Mouse (Mus musculus): ENCODE measurements at regions not wholly inside any gene's neighbourhood (a gene's known extent, or its start where the extent isn't known, plus 50 kb on each side); places are given as distances from the start of the nearest gene placed in this dataset.
A peak's percentile ranks its signal among the peaks of the same experiment; 100 is the strongest.

- DNase-seq (ENCODE audit: low spot score) = no peak
Measured at GRCm38 (mm10) chr8:30946154-30947065, 2482.1 kb upstream of the 5930422O12Rik start.

DNA sequence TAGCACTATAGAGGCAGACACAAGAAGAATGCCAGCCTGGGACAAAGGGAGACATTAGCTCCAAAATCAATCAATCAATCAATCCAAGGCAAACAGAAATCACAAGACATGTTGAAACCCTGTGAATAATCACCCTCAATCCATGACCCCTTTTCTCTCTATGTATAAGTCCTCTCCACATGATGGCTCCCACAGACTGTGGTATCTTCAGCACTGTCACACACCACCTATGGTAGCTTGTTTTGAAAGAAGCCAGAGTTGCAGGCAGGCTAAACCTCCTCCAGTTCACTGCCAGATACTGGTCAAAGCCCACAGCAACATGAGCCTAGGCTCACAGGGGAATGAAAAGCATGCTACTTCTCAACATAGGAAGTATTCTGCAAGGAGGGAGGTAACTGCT, 2475.7 kb upstream of the 5930422O12Rik start:
- no peak for DNase-seq (ENCODE audit: low spot score)

DNA sequence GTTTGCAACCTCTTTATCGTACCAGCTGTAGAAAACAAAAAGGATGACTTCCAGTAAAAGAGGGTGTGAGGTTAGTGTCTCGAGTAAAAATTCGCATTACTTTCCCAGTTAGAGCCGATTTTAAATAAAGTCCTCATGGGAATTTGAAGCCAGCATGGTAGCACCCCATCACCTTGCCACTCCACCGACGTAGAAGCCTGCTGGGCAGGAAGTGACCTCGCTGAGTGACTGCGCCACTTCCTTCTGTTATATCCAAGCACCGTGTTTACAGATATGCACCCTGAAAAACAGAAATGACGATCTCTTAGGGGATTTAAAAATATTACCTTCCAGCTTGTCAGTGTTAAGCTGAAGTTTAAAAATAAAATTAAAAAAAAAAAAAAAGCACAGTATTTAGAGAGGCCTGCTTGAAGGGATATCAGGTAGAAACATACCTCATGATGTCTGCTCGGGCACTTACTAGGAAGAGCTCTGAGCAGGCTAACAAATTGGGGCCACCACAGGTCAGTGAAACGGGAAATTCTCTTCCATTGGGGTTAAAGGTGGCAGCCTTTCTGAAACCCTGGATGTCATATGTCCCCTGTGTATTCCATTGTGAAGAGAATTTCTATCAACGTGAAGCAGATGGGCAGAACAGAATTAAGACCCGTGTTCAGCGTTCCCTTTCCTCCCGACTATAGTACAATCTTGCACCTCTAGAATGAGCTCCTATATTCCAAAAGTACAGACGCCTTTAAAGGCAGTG, 2468.9 kb upstream of the 5930422O12Rik start:
- DNase-seq (ENCODE audit: low spot score) = no peak

DNA sequence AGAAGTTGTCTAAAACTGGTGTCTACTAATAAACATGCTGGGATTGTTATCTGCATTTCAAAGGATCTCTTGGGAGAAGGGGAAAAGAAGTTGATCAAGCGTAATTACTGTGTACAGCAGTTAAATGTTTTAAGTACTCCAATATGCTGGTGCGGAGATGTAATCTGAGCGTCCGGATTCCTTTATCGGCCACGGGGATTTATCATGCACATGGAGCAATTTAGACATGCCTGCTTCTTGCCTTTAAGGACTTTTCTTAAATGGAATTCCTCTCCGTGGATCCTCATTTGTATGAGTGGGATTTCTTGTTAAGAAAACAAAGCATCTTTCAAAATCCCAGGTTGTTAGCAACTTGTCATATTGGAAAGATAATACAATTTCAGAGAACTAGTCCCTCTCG, 2468.0 kb upstream of the 5930422O12Rik start:
- no peak for DNase-seq (ENCODE audit: low spot score)

- no peak for DNase-seq (ENCODE audit: low spot score)
Measured at GRCm38 (mm10) chr8:30962207-30962606, 2466.3 kb upstream of the 5930422O12Rik start.

- no peak for DNase-seq (ENCODE audit: low spot score)
Measured at GRCm38 (mm10) chr8:30982814-30983213, 2445.7 kb upstream of the 5930422O12Rik start.

DNA sequence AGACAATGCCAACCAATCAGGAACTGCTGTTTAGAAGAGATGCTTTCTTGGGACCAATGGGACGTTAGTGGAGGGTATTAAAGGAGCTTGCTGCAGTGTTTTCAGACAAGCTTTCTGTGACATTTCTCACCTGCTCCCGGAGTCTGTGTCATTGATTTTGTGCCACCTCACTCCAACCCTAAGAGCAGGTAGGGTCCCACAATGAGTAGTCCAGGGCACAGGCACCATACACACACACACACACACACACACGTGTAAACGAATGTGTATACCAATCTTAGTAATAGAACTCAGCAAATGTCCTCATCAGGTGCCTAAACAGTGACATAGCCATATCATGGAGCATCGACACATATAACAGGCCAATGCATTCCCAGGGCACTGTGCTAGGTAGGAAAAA, 2440.5 kb upstream of the 5930422O12Rik start:
- no peak for DNase-seq (ENCODE audit: low spot score)

DNA sequence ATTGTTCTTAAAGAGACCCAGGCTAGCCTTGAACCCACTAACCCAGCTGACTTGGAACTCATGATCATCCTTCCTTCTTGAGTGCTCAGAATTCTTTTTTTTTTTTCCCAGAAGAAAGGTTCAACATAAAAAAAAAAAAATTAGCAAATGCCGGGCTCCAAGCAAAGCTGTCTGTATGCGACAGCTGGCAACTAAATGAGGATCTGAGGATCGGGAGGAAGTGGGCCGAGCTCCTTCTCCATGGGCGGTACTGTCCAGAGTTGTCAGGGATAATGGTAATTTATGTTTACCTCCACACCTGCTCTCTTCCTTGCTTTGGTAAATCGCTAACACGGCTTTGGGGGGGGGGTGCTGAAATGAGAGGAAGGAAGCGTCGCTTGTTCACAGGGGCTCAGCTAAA, 2429.9 kb upstream of the 5930422O12Rik start:
- DNase-seq (ENCODE audit: low spot score) = no peak

DNA sequence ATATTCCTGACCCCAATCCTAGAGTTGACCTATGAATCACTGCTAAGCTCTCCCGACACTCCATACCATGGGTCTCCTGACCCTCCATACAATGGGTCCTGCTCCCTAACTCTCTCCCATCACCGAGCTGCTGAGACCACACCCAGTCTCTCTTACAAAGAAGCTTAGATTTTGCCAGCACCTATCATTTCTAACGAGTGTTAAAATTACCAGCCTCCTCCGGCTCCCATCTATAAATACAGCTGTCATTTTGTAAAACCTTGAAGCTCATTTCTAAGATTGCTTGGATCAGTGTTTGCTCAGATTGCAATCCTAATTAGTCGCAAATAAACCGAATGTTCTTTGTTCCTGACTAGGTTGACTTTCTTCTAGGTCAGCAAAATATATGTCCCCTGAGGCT, 2428.4 kb upstream of the 5930422O12Rik start:
- no peak for DNase-seq (ENCODE audit: low spot score)

GRCm38 (mm10) chr8:31001980-31002730, 2426.4 kb upstream of the 5930422O12Rik start:
- no peak for DNase-seq (ENCODE audit: low spot score)

DNA sequence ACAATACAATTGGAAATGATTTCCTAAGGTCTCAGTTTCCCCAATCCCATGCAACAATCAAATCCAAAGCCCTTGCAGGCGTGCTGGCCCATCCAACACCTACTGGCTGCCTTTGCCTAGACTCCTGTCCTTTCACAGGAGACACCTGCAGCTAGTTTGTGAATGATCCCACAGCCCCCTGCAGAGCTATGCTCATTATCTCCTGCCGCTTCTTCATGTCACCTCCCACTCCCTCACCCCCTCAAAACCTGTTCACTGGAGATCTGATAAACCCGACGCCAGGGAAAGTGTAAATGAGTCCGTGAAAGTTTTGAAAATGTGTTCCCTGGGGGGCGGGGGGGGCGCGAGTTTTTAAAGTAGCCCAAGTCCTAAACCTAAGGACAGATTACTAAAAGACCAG, 2420.2 kb upstream of the 5930422O12Rik start:
- DNase-seq (ENCODE audit: low spot score) = no peak

DNA sequence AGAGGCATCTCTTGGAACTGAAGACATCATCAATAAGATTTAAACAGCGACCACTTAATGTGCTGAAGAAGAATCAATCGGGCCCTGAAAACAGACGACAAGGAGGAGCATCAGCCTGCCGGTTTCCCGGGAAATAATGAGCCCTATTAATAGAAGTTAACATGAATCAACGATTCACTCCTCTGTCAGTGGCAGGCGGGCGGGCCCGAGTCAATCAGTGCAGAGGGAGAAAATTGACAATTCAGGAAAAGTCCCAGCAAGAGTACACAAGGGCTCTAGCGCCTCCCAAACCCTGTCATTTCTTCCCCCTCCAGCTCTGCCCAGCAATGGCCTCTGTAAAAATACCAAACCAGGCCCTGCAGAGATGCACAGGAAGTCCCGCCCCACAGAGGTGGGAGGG, 2416.4 kb upstream of the 5930422O12Rik start:
- DNase-seq (ENCODE audit: low spot score) = no peak

DNA sequence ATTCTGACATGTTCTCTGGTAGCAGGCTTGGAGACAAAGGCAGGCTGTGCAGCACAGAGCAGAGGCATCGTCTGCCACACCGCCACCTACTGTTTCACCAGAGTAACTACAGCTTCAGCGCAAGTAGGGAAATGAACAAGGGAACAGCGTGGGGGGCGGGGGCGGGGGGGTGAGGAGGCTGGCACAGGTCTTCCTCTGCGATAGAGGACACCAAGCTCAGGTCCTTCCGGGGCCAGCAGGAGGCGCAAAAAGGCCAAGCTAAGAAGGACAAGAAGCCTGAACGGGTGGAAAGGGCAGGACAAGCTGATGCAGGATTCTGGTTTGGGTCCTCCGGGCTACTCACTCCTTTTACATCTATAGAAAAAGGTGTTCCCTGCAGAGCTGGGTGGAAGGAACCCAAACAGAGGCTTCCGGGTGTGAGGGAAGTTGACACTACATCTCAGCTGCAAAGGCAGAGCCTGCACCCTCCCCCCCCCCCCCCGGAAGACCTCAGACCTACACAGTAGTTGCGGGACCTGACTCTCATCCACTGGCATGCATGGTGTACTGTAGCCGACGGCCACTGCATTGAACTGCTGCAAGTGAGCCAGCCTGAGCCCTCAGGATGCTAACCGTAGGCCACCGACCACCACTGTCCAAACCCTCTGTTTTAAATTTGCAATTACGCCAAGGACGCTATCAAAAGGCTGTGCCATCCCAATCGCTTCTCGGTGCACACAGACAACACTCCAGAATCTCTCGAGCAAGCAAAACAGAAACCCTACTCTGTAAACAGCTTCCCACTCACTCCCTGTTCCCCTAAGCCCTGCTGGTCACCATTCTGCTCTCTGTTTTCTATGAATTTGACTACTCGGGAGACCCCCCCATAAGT, 2396.6 kb upstream of the 5930422O12Rik start:
- peak; percentile 45 for DNase-seq (ENCODE audit: low spot score)

GRCm38 (mm10) chr8:31033281-31033680, 2395.2 kb upstream of the 5930422O12Rik start:
- peak; percentile 78 for DNase-seq (ENCODE audit: low spot score)

DNA sequence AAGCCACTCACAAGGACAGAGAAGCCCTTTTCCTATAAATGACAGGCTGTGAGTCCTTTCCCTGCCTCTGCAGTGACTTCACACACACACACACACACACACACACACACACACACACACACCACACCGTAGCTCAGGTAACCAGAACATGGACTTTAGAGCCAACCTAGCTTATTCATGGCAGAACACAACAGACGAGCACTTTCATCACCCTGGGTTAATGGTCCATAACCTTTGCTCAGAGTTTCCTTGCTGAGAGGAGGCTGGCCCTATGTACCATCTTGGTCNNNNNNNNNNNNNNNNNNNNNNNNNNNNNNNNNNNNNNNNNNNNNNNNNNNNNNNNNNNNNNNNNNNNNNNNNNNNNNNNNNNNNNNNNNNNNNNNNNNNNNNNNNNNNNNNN, 2391.6 kb upstream of the 5930422O12Rik start:
- no peak for DNase-seq (ENCODE audit: low spot score)

Data from left cerebral cortex, adult 11 months (tissue).